Mouse (Mus musculus): ENCODE measurements around the gene Rnf8. TPM values are rescaled to one million over a fixed set of nuclear protein-coding genes. Genes with fewer than 3 reads are reported as not detected.

Gene Rnf8
- 113 and 117 TPM in 2 replicates for polyA plus RNA-seq (2016; fragmentation: Nextera tagmentation; extraction: Ambion mirVana)

GRCm38 (mm10) chr17:29614115-29615023 lies at the start of gene Rnf8, which contains the start of gene Gm28043:
Gene Rnf8 (plus strand): TSS chr17:29614790.
Gene Gm28043 (plus strand): TSS chr17:29614876.
- WGBS: 1% methylated on average over 52 of the region's 52 CpGs

GRCm38 (mm10) chr17:29565521-29565920 lies 49.1 kb upstream of the Rnf8 start:
- peaks cover 41% of the 10 kb centered on the region for H3K36me3 ChIP-seq (replicated peaks)
- H3K4me2 ChIP-seq: no peak overlapping the region
- no peak overlapping the region for H3K27ac ChIP-seq
- no peaks in the 10 kb centered on the region for H3K4me1 ChIP-seq
- no peak for ATAC-seq (ENCODE audit: low FRiP score)
- no peak overlapping the region for H3K4me3 ChIP-seq (replicated peaks)
- H3K27me3 ChIP-seq: no peaks in the 10 kb centered on the region
- H3K9me3 ChIP-seq: no peaks in the 10 kb centered on the region
- WGBS: 97% methylated on average over 5 of the region's 5 CpGs
- H3K9ac ChIP-seq: no peak overlapping the region

More at GRCm38 (mm10) chr17:29614115-29615023, at the start of gene Rnf8, which contains the start of gene Gm28043:
- peak within 1 kb of the TSS; percentile 99 for H3K9ac ChIP-seq
- peaks cover 29% of the 10 kb centered on the region for H3K4me1 ChIP-seq
- peak within 1 kb of the TSS; percentile 99 for H3K4me3 ChIP-seq (replicated peaks)
- H3K27me3 ChIP-seq: no peaks in the 10 kb centered on the region
- peak; percentile 94 for ATAC-seq (ENCODE audit: low FRiP score)
- peaks cover 19% of the 10 kb centered on the region for H3K36me3 ChIP-seq (replicated peaks)
- peak within 1 kb of the TSS; percentile 95 for H3K27ac ChIP-seq
- H3K9me3 ChIP-seq: no peaks in the 10 kb centered on the region
- H3K4me2 ChIP-seq: peak within 1 kb of the TSS; percentile 87

- H3K4me3 ChIP-seq (replicated peaks): no peak overlapping the region
- no peak overlapping the region for H3K27ac ChIP-seq
- H3K4me1 ChIP-seq: no peaks in the 10 kb centered on the region
- no peaks in the 10 kb centered on the region for H3K9me3 ChIP-seq
- ATAC-seq (ENCODE audit: low FRiP score): no peak
- H3K9ac ChIP-seq: no peak overlapping the region
- no peaks in the 10 kb centered on the region for H3K27me3 ChIP-seq
- 92% methylated on average over 15 of the region's 15 CpGs for WGBS
- H3K36me3 ChIP-seq (replicated peaks): peaks cover 70% of the 10 kb centered on the region
- no peak overlapping the region for H3K4me2 ChIP-seq
Observed at GRCm38 (mm10) chr17:29568435-29568834, 46.2 kb upstream of the Rnf8 start.

- H3K9me3 ChIP-seq: no peaks in the 10 kb centered on the region
- WGBS: 88% methylated on average over 6 of the region's 6 CpGs
- H3K27ac ChIP-seq: no peak overlapping the region
- no peak overlapping the region for H3K4me2 ChIP-seq
- no peak for ATAC-seq (ENCODE audit: low FRiP score)
- no peak overlapping the region for H3K4me3 ChIP-seq (replicated peaks)
- no peaks in the 10 kb centered on the region for H3K27me3 ChIP-seq
- H3K9ac ChIP-seq: no peak overlapping the region
- no peaks in the 10 kb centered on the region for H3K4me1 ChIP-seq
- peaks cover 74% of the 10 kb centered on the region for H3K36me3 ChIP-seq (replicated peaks)
Observed at GRCm38 (mm10) chr17:29569831-29570230, 44.8 kb upstream of the Rnf8 start.

GRCm38 (mm10) chr17:29579579-29580126 lies 34.9 kb upstream of the Rnf8 start:
- Histone ChIP-seq H3K4me3 (replicated peaks) (no peak overlapping the region), H3K4me1 (no peaks in the 10 kb centered on the region), H3K4me2 (no peak overlapping the region), H3K27ac (no peak overlapping the region), H3K9me3 (no peaks in the 10 kb centered on the region), H3K9ac (no peak overlapping the region), H3K36me3 (replicated peaks) (peaks cover 79% of the 10 kb centered on the region), H3K27me3 (no peaks in the 10 kb centered on the region)
- WGBS: 85% methylated on average over 4 of the region's 4 CpGs
- ATAC-seq (ENCODE audit: low FRiP score): no peak

- Histone ChIP-seq H3K36me3 (replicated peaks) (peaks cover 61% of the 10 kb centered on the region), H3K4me1 (no peaks in the 10 kb centered on the region; the same call in 1 of the 2 replicates), H3K4me2 (no peak overlapping the region), H3K4me3 (replicated peaks) (no peak overlapping the region), H3K27ac (no peak overlapping the region), H3K27me3 (no peaks in the 10 kb centered on the region), H3K9ac (no peak overlapping the region), H3K9me3 (no peaks in the 10 kb centered on the region)
- WGBS: 91% methylated on average over 5 of the region's 5 CpGs
- ATAC-seq (ENCODE audit: low FRiP score): no peak
Observed at GRCm38 (mm10) chr17:29583569-29583968, 31.0 kb upstream of the Rnf8 start.

- Histone ChIP-seq H3K27ac (no peak overlapping the region), H3K9ac (no peak overlapping the region), H3K27me3 (no peaks in the 10 kb centered on the region), H3K4me2 (no peak overlapping the region), H3K36me3 (replicated peaks) (peaks cover 54% of the 10 kb centered on the region), H3K4me3 (replicated peaks) (no peak overlapping the region), H3K9me3 (no peaks in the 10 kb centered on the region), H3K4me1 (peaks cover 5% of the 10 kb centered on the region)
- 86% methylated on average over 5 of the region's 5 CpGs for WGBS
- no peak for ATAC-seq (ENCODE audit: low FRiP score)
Observed at GRCm38 (mm10) chr17:29584306-29584705, 30.3 kb upstream of the Rnf8 start.

GRCm38 (mm10) chr17:29584737-29585136 lies 29.9 kb upstream of the Rnf8 start:
- ATAC-seq (ENCODE audit: low FRiP score): no peak
- 76% methylated on average over 3 of the region's 3 CpGs for WGBS
- no peaks in the 10 kb centered on the region for H3K9me3 ChIP-seq
- H3K36me3 ChIP-seq (replicated peaks): peaks cover 50% of the 10 kb centered on the region
- no peak overlapping the region for H3K27ac ChIP-seq
- H3K4me1 ChIP-seq: peaks cover 9% of the 10 kb centered on the region
- H3K4me3 ChIP-seq (replicated peaks): no peak overlapping the region
- no peak overlapping the region for H3K9ac ChIP-seq
- no peak overlapping the region for H3K4me2 ChIP-seq
- no peaks in the 10 kb centered on the region for H3K27me3 ChIP-seq

- Histone ChIP-seq H3K4me1 (peaks cover 11% of the 10 kb centered on the region), H3K4me2 (no peak overlapping the region), H3K27ac (no peak overlapping the region), H3K27me3 (no peaks in the 10 kb centered on the region), H3K9ac (no peak overlapping the region), H3K9me3 (no peaks in the 10 kb centered on the region), H3K4me3 (replicated peaks) (no peak overlapping the region), H3K36me3 (replicated peaks) (peaks cover 42% of the 10 kb centered on the region)
- WGBS: 95% methylated on average over 6 of the region's 6 CpGs
- no peak for ATAC-seq (ENCODE audit: low FRiP score)
Observed at GRCm38 (mm10) chr17:29585446-29585845, 29.1 kb upstream of the Rnf8 start.

GRCm38 (mm10) chr17:29586921-29587320 lies 27.7 kb upstream of the Rnf8 start:
- peaks cover 11% of the 10 kb centered on the region for H3K4me1 ChIP-seq
- no peaks in the 10 kb centered on the region for H3K27me3 ChIP-seq
- no peaks in the 10 kb centered on the region for H3K9me3 ChIP-seq
- no peak for ATAC-seq (ENCODE audit: low FRiP score)
- no peak overlapping the region for H3K4me2 ChIP-seq
- peaks cover 31% of the 10 kb centered on the region for H3K36me3 ChIP-seq (replicated peaks)
- WGBS: 89% methylated on average over 9 of the region's 9 CpGs
- no peak overlapping the region for H3K4me3 ChIP-seq (replicated peaks)
- no peak overlapping the region for H3K9ac ChIP-seq
- no peak overlapping the region for H3K27ac ChIP-seq

- peaks cover 23% of the 10 kb centered on the region for H3K36me3 ChIP-seq (replicated peaks)
- H3K4me1 ChIP-seq: peaks cover 11% of the 10 kb centered on the region
- no peaks in the 10 kb centered on the region for H3K9me3 ChIP-seq
- H3K27me3 ChIP-seq: no peaks in the 10 kb centered on the region
- H3K4me2 ChIP-seq: no peak overlapping the region; the same call in 1 of the 2 replicates
- ATAC-seq (ENCODE audit: low FRiP score): peak; percentile 78
- WGBS: 31% methylated on average over 11 of the region's 11 CpGs
- no peak overlapping the region; the same call in 1 of the 2 replicates for H3K9ac ChIP-seq
- peak overlapping the region; percentile 74 for H3K27ac ChIP-seq
- H3K4me3 ChIP-seq (replicated peaks): no peak overlapping the region
Observed at GRCm38 (mm10) chr17:29589221-29589898, 25.2 kb upstream of the Rnf8 start.

Measured in forebrain, embryonic 12.5 days (tissue).